Mouse (Mus musculus) bone marrow macrophage, adult 2 months (primary cell): Measurements from ENCODE around the gene Txndc5. TPM values are rescaled to one million over a fixed set of nuclear protein-coding genes. Genes with fewer than 3 reads are reported as not detected.

Experiments
- H3K27ac ChIP-seq: 2 replicates; pipeline ENCODE4 v1.5.1; 2012; ENCODE audit warnings: low read depth, low read length; ENCODE audit not compliant: insufficient read depth
- H3K4me1 ChIP-seq: 2 replicates; pipeline ENCODE4 v1.6.1; 2012; ENCODE audit warnings: low read length; ENCODE audit not compliant: control insufficient read depth, insufficient read depth
- H3K4me3 ChIP-seq: 2 replicates; pipeline ENCODE4 v1.5.1; 2012; ENCODE audit warnings: mild to moderate bottlenecking, low read length, moderate library complexity; ENCODE audit not compliant: insufficient read depth
- CTCF ChIP-seq: IDR thresholded peaks from 2 replicates; pipeline ENCODE4 v1.5.1; 2012; ENCODE audit warnings: low read depth, mild to moderate bottlenecking, low read length, moderate library complexity
- POLR2A ChIP-seq: IDR thresholded peaks from 2 replicates; pipeline ENCODE4 v1.6.1; 2012; ENCODE audit warnings: mild to moderate bottlenecking, low read depth, low read length, borderline replicate concordance
- polyA plus RNA-seq: library from polyadenylated mRNA; stranded (reverse); fragments of >200 nt; gene quantifications from 2 replicates; pipeline ENCODE4 v1.2.4, GENCODE M21; 2012; ENCODE audit not compliant: missing spikeins, insufficient read depth, insufficient read length

Txndc5 gene
- polyA plus RNA-seq, 1 experiment = 41.9 TPM

GRCm38 (mm10) chr13:38511979-38512378, 16.6 kb downstream of the Txndc5 start:
- Histone ChIP-seq H3K4me1 (no peaks in the 10 kb centered on the region), H3K27ac (no peak overlapping the region), H3K4me3 (no peak overlapping the region)
- TF ChIP-seq POLR2A = no peak
- no peak for TF ChIP-seq CTCF

- Histone ChIP-seq H3K27ac (no peak overlapping the region), H3K4me1 (no peaks in the 10 kb centered on the region), H3K4me3 (no peak overlapping the region)
- TF ChIP-seq POLR2A = no peak
- TF ChIP-seq CTCF = no peak
Measured at GRCm38 (mm10) chr13:38509681-38510341, 18.8 kb downstream of the Txndc5 start.

GRCm38 (mm10) chr13:38506936-38507335, 21.7 kb downstream of the Txndc5 start:
- H3K4me3 ChIP-seq = no peak overlapping the region
- H3K27ac ChIP-seq = no peak overlapping the region
- H3K4me1 ChIP-seq = peaks cover 5% of the 10 kb centered on the region
- TF ChIP-seq POLR2A (no peak), CTCF (no peak)

GRCm38 (mm10) chr13:38506320-38506719, 22.3 kb downstream of the Txndc5 start:
- H3K4me3 ChIP-seq = no peak overlapping the region
- no peak overlapping the region for H3K27ac ChIP-seq
- H3K4me1 ChIP-seq = peaks cover 5% of the 10 kb centered on the region
- TF ChIP-seq POLR2A (no peak), CTCF (no peak)

GRCm38 (mm10) chr13:38503137-38503849, 25.3 kb downstream of the Txndc5 start:
- TF ChIP-seq CTCF = no peak
- TF ChIP-seq POLR2A = no peak
- Histone ChIP-seq H3K4me1 (peaks cover 5% of the 10 kb centered on the region), H3K27ac (no peak overlapping the region), H3K4me3 (no peak overlapping the region)

GRCm38 (mm10) chr13:38501314-38501713, 27.3 kb downstream of the Txndc5 start:
- Histone ChIP-seq H3K4me1 (peaks cover 5% of the 10 kb centered on the region), H3K4me3 (no peak overlapping the region), H3K27ac (no peak overlapping the region)
- TF ChIP-seq CTCF (no peak), POLR2A (no peak)

GRCm38 (mm10) chr13:38496715-38497114, 31.9 kb downstream of the Txndc5 start:
- no peaks in the 10 kb centered on the region for H3K4me1 ChIP-seq
- no peak overlapping the region for H3K27ac ChIP-seq
- TF ChIP-seq POLR2A = no peak
- no peak for TF ChIP-seq CTCF
- no peak overlapping the region for H3K4me3 ChIP-seq

GRCm38 (mm10) chr13:38486767-38487166, 41.9 kb downstream of the Txndc5 start:
- H3K27ac ChIP-seq = no peak overlapping the region
- TF ChIP-seq POLR2A (no peak), CTCF (no peak)
- H3K4me1 ChIP-seq = no peaks in the 10 kb centered on the region
- no peak overlapping the region for H3K4me3 ChIP-seq

- no peaks in the 10 kb centered on the region for H3K4me1 ChIP-seq
- H3K4me3 ChIP-seq = no peak overlapping the region
- no peak overlapping the region for H3K27ac ChIP-seq
- TF ChIP-seq CTCF (no peak), POLR2A (no peak)
Measured at GRCm38 (mm10) chr13:38484701-38485100, 43.9 kb downstream of the Txndc5 start.

GRCm38 (mm10) chr13:38481021-38481420, 47.6 kb downstream of the Txndc5 start:
- H3K27ac ChIP-seq = no peak overlapping the region
- H3K4me3 ChIP-seq = no peak overlapping the region
- no peaks in the 10 kb centered on the region for H3K4me1 ChIP-seq
- TF ChIP-seq CTCF = no peak
- no peak for TF ChIP-seq POLR2A
